Mouse (Mus musculus) liver, adult 2 months (tissue): Measurements from ENCODE around the gene Aebp1.

Experiments
- CTCF ChIP-seq: fragments of 200-500 bp; IDR thresholded peaks from 2 replicates; pipeline ENCODE4 v1.5.1; 2011; ENCODE audit warnings: low read depth, low read length, control low read depth
- POLR2A ChIP-seq: fragments of 200-500 bp; IDR thresholded peaks from 2 replicates; pipeline ENCODE4 v1.6.1; 2011; ENCODE audit warnings: low read length, control low read depth; ENCODE audit not compliant: insufficient read depth; ENCODE audit errors: extremely low read depth

GRCm38 (mm10) chr11:5893807-5894206, 32.1 kb downstream of the Aebp1 start:
- TF ChIP-seq POLR2A (no peak), CTCF (no peak)
